Mouse (Mus musculus) activated CD4-positive, CD25-positive, alpha-beta regulatory T cell, adult 9 weeks (primary cell): ENCODE measurements around the gene Copb1. TPM values are rescaled to one million over a fixed set of nuclear protein-coding genes. Genes with fewer than 3 reads are reported as not detected.

Experiments
- polyA plus RNA-seq: library from polyadenylated mRNA; unstranded; fragments of 100-300 nt; shearing (Covaris generic); gene quantifications from one replicate; pipeline ENCODE4 v1.2.1, GENCODE M21; 2017

Gene Copb1
- polyA plus RNA-seq = 130 TPM

GRCm38 (mm10) chr7:114253885-114254833 is at the start of gene Copb1:
Gene Copb1, minus strand, starts transcription at chr7:114254711.

GRCm38 (mm10) chr7:114276005-114276752 is 21.7 kb upstream of the Copb1 start, which contains the start of gene Psma1:
Gene Psma1, minus strand, starts transcription at chr7:114276118.

Other genes with a start within 250 kb of the Copb1 start
- gene Rras2, start 136.9 kb downstream of the Copb1 start, polyA plus RNA-seq = 8.6 TPM
- gene Psma1, start 21.4 kb upstream of the Copb1 start, polyA plus RNA-seq = 304 TPM
- 1.5 TPM for gene Pde3b, start 160.6 kb upstream of the Copb1 start, polyA plus RNA-seq